Mouse (Mus musculus) gastrocnemius, postnatal 14 days (tissue): ENCODE measurements at regions not wholly inside any gene's neighbourhood (a gene's known extent, or its start where the extent isn't known, plus 50 kb on each side); places are given as distances from the start of the nearest gene placed in this dataset.
"Not testable (repeated sequence)": the region's sequence is repeated elsewhere in the genome, so short reads cannot be mapped to it uniquely, and the experiment has no call there.

Experiments
- DNase-seq: peaks from one replicate; pipeline ENCODE4 v3.0.0; 2021; ENCODE audit warnings: mixed read lengths
- intact Hi-C: fragments of 180-260 bp; cut with DNase I; formaldehyde crosslinking; loops from one replicate; pipeline ENCODE4 v1.15.1; 2025; ENCODE audit warnings: low total_unique reads

DNA sequence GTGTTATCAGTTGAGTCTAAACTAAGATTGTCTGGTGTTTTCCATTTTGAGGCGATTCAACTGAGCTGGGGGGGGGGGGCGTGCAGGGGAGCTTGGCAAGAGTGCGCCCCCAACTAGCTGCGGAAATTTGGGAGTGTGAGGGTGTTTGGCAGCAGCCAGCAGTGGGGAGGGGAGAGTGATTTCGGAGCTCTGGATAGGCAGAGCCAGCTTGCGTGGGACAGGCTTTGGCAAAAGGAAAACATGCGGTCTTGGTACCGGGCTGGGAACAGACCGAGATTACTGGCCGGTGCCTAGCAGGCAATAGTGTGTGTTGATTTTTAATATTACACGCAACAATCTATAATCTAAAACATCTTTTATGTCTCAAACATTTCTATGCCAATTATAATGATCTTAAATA lies 199.4 kb upstream of the Cdk6 start:
- DNase-seq: not testable (repeated sequence)
- intact Hi-C loops: loop anchor here (5.0 kb wide), 1 partner anchor 375 kb away; no protein-coding TSS in a partner anchor

DNA sequence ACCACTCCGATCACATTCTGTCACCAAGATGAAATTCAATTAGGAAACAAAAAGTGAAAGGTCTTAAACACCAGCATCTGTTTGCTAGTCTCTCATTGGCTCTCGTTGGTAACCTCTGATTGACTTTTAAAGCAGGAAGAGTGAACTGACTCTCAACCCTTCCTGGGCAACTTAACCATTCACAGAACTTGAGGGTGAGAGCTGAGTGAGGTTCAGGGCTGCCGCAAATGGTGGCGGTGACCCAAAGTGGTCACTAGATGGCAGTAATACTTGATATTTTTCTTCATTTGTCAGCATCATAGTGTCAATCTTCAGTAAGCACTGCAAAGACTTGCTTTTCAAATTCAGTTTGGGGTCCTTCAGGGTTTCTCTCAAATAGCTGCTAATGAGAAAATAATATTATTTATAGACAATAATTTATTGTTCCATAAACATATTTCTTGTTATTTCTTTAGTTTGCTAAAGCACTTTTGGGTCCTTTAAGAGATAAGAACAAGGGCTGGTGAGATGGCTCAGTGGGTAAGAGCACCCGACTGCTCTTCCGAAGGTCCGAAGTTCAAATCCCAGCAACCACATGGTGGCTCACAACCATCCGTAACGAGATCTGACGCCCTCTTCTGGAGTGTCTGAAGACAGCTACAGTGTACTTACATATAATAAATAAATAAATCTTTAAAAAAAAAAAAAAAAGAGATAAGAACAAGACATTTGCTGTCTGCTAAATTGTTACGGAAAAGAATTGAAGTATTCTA lies 194.6 kb upstream of the Cdk6 start:
- intact Hi-C loops: not testable (repeated sequence)

DNA sequence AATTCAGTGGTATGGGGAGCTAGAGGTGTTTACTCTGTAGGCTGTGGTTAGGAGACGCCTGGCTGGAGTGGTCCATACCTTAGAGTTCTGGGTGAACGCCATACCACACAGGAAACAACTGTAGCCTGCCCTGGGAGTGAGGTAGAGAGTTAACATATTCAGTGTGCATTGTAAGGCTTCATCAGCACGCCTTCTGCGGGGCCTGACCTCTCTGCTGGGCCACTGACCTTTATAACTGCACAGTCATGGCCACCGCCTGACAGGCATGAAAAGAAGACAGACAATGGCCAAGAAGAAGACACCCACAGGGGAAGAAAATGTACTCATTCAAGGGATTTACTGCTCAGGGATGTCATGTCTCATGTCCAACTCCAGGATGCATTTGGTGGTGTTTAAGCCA lies 191.4 kb upstream of the Cdk6 start:
- intact Hi-C loops: not testable (repeated sequence)

More for the DNA sequence above, 194.6 kb upstream of the Cdk6 start:
- DNase-seq: peak; percentile 4

DNA sequence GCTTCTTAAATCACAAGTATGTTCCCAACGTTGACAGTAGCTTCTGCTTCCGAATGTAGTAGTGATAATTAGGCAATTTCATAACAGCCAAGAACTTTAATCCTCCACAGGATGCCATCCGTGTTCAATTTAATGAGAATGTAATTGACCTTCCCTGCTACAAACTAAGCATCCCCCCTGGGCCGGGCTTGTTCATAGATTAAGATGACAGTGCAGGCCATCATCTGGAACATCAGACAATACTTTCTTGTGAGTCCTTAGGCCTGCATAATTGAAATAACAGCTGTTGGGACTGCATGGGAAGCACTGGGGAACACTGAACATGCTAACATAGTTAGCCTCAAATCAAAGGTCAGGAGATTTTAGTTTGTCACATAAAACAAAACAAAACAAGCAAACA lies 190.5 kb upstream of the Cdk6 start:
- intact Hi-C loops, DNase-seq: not testable (repeated sequence)

More for the DNA sequence above, 191.4 kb upstream of the Cdk6 start:
- not testable (repeated sequence) for DNase-seq

DNA sequence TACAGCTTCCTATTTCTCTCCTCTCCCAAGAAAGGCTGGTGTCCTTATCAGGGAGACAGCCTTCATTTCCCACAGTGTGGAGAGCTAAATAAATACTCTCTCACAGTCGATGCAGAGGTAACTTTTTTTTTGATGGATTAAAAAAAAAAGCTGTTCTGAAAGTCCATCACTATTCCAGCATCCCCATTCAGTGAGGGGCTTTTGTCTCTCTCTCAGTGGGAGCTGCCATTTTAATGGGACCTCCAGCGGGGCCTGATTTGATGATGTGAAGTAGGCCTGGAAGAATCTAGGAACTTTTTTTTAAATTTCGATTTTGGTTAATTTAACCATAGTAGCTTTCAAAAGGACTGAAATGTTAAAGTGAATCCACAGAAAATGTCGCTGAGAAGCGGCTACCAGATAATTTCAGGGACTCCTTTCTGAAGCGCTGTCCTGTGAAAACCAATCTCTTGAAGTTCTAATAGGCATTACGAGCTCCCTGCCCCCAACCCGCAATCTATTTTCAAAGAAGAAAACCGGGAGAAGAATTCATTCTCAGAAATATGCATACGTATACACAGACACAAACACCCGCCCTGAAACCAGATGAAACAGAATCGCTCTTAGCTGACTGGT lies 189.6 kb upstream of the Cdk6 start:
- intact Hi-C loops, DNase-seq: not testable (repeated sequence)

DNA sequence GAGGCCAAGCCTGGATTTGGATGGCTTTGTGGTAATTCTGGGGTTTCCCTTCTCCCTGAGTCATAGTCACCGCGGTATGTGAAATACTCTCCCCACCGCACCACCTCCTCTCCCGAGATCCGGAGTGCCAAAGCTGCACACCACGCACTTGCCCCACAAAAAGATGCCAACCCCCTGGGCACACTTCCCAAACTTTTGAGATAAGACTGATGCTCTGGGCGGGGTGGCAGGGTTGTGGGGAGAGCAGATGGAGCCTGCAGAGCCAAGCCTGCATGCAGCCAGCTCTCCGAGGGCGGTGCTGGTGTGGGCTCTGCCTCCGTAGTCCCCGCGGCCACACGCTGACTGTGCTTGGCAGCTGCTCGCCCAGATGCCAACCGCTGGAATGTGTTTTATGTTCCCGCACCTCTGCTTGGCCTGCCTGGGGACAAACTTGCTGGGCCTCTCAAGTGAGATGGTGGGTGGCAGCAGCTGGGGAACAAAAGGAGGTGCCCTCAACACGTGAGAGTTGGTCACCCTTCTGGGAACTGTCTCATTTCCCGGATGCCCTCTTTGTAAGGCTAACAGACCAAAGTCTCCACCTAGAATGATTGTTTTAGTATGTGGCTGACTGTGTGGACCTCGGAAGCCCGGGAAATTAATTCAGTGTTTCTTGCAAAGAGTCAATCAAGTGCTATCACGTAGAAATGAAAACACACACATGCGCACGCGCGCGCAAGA lies 189.0 kb upstream of the Cdk6 start:
- DNase-seq: peak; percentile 23
- intact Hi-C loops: not testable (repeated sequence)

DNA sequence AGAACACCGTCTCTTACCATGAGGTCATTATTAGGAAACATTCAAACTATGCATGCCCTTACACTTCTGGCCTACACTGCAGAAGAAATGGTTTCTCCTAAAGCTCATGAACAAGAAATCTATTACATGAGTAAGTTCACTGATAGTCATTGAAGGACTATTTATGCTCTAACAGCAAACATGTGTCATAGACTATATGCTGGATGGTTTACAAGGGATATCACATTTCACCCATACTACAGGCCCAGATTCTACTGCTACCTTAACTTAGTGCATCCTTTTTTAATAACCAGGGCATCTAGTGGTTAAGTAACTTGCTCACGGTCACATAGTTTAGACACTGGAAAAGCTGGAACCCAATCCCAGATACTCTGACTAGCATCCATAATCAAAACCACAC lies 175.8 kb upstream of the Cdk6 start:
- intact Hi-C loops, DNase-seq: not testable (repeated sequence)

DNA sequence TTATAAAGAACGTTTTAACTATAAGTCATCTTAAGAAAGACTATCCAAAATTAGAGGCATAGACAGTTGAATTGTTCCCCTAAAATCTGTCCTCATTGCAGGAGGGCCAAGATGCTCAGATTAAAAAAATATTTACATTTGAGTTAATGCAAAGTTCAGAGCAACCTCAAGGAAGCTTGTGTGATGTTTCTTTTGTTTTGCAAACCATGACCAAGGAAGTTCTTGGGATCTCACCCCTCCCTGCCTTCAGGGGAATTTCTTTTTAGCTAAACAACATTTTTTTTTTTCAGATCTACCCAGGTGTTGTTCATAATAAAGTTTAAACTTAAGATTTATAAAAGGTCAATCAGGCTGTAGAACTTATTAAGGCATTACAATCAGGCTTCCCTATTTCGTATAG lies 174.8 kb upstream of the Cdk6 start:
- intact Hi-C loops, DNase-seq: not testable (repeated sequence)

DNA sequence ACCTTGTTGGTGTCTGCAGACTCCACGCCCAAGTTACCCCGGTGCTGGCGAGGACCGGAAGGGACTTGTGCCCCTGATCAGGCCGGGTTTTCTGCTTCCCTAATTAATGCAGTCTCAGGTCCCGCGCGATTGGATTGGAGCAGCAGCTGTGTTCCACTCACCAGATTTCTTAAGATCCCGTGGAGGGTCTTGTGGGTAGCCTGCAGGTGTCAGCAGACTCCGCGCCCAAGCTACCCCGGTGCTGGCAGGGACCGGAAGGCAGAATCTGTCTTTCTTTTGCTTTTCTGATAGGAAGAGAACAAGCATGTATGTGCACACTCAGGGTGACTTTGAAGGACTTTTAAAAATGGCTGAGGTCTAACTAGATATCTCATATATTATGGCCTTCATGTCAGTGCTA lies 147.7 kb upstream of the Cdk6 start:
- DNase-seq, intact Hi-C loops: not testable (repeated sequence)

DNA sequence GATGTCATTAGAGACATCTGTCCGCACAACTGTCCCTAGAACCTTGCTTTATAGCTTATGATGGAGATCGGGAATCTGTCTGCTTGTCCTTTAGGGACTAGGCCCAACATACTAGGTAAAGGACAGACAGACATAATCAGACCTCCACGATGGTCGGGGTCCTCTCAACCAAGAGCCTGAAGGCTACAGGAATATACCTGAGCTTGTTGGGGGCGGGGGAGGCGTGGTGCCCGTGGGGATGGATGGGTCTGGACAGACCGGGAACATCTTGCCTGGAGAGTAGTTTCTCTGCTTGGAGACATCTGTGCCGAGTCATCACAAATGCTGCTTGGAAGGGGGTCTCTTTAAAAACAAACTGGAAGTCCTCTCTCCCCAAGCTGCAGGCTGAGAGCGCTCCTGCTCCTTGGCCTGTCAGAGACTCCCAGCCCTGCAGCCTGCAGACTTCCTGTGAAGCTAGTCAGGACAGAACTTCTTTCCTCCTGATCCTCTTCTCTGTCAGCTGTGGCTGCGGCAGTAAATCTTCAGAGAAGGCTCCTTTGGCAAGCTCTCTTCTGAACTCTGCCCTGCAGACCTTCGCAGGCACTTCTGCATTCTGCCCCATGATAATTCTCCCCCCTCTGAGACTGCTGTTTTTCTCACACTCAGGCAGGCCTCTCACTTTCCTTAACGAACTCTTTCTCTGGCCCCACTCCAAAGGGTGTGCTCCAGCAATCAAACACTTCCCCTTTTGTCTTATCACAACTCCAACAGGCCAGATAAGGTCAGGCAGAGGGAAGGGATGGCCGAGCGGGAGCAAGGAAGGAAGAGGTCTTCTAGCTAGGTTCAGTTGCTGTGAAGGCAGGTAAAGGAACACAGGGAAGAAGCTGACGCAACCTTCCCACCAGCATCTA lies 143.1 kb upstream of the Cdk6 start:
- intact Hi-C loops: no loop called here
- DNase-seq: peak; percentile 20

DNA sequence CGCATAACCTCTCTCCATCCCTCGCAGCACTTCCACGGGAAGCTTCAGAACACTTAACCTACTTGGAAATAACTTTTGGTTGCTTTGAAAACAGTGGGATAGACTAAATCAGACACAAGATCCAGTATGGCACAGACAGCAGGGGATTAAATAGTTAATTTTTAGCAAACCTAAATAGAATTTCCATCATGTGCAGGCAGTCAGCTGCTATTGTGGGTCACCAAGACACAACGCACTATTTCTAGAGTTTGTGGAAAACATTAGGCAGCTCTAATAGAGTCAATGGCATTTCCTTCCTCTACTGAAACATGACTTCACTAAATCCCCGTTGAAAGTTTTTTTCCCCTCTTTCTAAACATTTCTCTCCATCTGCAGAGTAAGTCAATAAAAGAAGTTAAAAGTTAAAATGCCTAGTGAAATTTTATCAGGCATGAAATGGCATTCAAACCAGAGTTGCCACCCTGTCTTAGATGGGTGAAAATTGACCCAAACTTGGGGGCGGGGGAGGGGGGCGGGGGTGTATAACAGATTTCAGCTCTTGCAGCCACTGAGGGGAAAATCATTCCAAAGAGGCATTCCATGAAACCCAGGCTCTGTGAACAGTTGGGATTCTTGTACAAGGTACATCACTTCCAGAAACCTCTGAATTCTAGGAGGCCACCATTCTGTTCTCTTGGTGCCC lies 142.3 kb upstream of the Cdk6 start:
- DNase-seq, intact Hi-C loops: not testable (repeated sequence)

DNA sequence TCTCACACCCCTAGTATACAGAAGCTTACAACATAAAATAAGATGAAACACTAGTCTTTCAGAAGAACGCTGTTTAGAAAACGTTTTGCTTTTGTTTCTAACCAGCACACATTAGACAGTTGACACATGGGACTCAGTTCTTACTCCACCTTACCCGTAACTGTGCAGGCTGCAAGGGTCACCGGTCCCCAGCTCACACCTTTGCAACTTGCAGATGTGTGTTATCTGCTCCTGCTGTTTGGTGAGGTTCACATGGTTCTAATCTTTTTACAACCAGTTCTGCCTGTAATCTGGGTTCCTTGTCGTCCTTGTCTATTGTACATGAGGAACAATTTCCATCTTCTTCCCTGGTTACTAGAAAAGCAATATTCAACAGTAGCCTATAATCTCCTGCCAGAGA lies 135.1 kb upstream of the Cdk6 start:
- DNase-seq, intact Hi-C loops: not testable (repeated sequence)

DNA sequence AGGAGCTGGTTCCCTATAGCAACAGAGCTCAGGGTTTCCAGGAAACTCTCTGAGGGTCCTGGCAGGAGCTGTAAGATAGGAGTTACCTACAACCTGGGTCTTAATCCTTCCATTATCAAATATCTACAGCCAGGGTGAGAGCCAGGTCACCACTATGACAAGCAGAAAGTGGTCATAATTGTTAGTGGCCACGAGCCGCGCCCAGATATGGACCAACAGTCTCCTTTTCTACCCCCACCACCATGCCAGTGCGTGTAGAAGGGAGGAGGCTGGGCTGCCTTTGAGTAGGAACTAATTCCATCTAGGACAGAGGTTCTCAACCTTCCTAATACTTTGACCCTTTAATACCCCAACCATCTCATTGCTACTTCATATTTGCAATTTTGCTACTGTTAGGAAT lies 133.0 kb upstream of the Cdk6 start:
- DNase-seq, intact Hi-C loops: not testable (repeated sequence)

DNA sequence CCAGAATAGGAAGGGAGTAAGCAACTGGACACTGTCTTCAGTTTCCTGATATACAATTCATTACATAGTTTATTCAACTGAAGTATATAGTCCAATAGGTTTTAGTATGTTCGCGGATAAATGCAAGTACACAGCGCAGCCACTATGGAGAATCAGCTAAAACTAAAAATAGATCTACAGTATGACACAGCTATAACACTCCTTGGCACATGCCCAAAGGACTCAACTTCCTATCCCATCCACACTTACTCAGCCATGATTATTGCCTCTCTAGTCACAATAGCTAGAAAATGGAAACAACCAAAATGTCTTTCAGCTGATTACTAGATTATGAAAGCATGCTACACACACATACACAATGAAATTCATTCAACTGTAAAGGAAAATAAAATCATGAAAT lies 130.0 kb upstream of the Cdk6 start:
- intact Hi-C loops: no loop called here

DNA sequence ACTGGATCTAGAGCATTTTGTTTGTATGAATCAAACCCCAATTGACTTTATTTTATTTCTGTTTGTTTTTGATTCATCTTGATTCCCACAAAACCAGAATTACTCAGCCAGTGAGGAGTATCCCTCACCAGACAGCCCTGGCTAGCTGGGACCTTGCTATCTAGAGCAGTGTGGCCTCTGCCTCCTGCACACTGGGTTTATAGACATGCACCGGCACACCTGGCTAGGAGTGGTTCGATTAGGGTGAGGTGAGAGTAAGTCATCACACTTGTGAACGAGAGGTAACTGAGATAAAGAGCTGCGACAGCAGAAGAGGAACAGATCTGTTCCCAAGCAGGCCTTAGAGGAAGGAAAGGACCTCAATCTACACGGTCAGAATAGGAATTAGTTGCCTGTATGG lies 125.2 kb upstream of the Cdk6 start:
- no peak for DNase-seq
- intact Hi-C loops: no loop called here

More for the DNA sequence above, 130.0 kb upstream of the Cdk6 start:
- no peak for DNase-seq

DNA sequence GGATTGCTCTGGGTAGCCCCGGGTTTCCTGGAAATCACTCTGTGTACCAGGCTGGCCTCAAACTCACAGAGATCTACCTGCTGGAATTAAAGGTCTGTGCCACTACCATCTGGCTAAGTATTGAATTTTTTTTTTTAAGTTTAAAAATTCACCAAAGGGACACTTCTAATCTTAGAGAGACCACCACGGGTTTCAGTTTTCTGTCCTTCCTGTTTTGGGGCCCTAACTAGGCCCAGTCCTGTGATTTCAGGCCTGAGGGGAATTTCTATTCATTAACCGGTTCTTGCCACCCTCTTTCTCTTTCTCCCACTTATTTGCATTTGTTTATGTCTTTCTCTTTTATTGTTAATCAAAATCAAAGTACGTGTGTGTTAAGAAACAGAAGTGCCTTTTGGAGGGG lies 122.1 kb upstream of the Cdk6 start:
- intact Hi-C loops: no loop called here

DNA sequence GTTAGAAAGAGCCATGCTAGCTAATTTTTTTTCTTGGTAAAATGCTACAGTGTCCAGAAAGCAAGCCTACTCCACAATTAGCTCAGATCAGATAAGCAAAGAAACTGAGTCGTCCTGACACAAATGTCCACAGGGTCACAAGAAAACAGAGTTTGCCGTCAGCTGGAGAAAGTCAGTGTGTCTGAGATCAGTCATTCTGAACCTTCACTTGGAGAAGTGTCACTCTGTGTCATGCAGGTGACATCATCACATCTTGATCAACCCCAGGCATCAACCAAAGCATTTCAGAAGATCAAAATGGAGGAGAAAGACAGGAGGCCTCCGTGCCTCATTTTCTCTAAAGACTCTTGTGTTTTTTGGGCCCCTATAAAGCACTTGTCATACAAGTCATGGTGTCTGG lies 121.5 kb upstream of the Cdk6 start:
- intact Hi-C loops: no loop called here
- no peak for DNase-seq

More for the DNA sequence above, 122.1 kb upstream of the Cdk6 start:
- no peak for DNase-seq

DNA sequence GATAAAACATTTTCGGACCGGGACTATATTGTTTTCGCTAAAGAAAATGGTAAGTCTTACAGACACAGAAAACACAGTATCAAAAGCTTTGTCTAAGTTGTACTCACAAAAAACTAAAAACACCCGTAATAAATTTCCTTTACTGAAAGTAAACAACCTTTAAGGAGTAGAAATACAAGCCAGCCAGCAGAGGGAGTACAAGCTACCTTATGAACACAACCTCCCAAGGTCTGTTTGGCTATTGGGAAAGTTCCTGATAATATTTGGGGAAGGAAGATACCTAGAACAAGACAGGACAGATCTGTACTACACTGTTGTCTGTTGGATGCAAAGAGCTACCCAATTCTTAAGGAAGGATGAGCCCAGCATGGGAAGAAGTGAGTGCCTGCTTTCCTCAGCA lies 117.5 kb upstream of the Cdk6 start:
- intact Hi-C loops, DNase-seq: not testable (repeated sequence)
